Mouse (Mus musculus) lung, postnatal 4 days (tissue): ENCODE measurements around the gene Syt14.

Source experiments
- DNase-seq, 2 experiments: peaks; one replicate each; pipeline ENCODE4 v3.0.0; 2021

Syt14 gene

DNA sequence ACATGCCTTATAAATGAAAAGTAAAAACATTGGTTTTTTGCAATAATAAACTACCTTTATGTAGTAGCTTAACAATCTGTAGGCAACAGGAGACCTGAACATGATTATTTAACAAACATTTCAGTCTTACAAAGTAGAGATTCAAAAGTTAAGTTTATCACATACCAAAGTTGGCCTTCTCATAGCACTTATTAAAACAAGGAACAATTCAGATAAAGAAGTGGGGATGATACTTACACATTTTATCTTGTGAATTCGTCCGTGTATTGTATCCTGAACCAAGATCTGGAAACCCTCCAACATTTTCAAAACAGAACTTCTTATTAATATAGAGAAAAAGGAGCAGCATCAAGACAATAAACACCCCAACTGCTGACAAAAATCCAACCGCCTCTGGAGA, 49.1 kb downstream of the Syt14 start:
- no peak for DNase-seq

GRCm38 (mm10) chr1:192984333-192984732, 51.2 kb downstream of the Syt14 start:
- DNase-seq = no peak

GRCm38 (mm10) chr1:192981658-192982057, 53.9 kb downstream of the Syt14 start:
- DNase-seq = no peak

GRCm38 (mm10) chr1:192981120-192981519, 54.5 kb downstream of the Syt14 start:
- DNase-seq = no peak

DNA sequence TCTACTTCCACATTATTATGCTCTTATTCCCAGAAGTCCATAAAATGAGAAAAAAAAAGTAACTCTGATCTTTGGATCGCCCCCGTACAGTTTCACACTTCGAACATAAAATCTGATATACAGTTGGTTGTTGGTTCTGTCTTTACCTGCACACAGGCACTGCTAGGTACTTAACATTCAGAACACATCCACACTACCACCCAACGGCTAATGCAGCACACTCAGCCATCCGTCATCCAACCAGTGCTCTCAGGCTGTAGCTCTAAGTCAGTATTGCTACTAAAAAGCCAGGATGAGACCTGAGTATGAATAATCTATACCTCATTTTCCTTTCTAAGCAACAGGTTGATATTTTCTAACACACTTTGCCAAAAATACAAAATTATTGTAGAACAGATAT, 73.3 kb downstream of the Syt14 start:
- no peak for DNase-seq

DNA sequence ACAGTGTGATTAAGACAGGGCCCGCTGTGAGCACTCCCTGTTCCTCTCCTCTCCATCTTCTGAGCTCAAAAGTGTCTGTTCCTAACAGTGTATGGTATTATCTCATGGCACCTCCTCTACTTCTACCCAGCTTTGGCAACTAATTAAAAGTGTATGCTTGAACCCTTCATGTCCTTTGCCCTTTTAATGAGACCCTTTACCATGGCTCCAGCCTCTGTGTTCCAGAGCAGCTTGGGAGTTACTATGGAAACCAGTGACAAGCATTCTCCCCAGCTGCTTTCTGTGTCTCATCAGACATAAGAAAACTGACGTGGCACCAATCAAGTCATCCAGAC, 87.8 kb downstream of the Syt14 start:
- no peak for DNase-seq

DNA sequence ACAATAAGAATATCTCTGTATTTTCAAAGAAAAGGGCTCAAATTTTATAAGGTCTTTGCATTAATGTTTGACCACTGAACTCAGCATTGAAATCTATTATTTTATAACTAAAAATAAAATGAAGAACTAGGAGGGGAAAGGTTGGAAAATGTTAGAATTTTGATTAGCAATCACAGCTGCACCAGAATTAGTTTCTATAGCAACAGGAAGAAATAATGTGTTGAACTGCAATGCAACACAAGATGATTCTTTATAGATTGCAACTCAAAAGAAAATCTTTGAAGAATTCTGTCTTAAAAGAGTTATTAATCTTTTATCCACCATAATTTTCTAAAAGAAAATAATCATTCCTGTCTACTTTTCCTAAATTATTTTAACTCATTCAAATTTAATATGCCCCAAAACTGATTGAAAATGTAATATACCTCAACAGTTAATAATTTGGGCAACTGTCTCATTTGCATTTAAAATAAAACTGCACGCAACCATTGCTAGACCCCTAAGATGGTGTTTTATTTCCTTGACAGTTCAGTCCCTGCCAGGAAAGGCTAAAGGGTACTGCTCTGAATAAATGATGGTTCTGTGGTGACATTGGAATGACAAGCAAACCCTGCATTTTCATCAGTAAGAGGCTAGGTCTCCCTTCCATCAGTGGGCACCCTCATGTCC, 88.3 kb downstream of the Syt14 start:
- DNase-seq = no peak

GRCm38 (mm10) chr1:192939033-192939432, 96.5 kb downstream of the Syt14 start:
- no peak for DNase-seq

GRCm38 (mm10) chr1:192937956-192938355, 97.6 kb downstream of the Syt14 start:
- DNase-seq = no peak

DNA sequence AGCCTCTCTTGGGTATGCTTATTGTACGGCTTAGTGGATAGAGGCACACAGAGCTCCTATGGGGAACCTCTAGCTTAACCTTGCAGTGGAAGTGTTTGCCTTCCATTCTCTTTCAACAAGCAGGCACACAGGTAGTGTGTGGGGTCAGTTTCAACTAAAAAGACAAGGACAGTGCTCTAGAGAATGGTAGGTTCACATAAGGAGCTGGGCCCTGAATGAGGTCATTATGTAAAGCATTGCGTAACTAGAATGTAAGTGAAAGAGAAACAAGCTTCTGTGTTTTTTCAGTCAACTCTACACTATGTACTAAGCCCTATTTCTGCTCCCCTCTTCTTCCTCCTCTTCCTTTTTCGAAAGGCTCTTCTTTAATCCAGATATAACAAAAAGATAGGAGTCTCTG, 103.8 kb downstream of the Syt14 start:
- no peak for DNase-seq

DNA sequence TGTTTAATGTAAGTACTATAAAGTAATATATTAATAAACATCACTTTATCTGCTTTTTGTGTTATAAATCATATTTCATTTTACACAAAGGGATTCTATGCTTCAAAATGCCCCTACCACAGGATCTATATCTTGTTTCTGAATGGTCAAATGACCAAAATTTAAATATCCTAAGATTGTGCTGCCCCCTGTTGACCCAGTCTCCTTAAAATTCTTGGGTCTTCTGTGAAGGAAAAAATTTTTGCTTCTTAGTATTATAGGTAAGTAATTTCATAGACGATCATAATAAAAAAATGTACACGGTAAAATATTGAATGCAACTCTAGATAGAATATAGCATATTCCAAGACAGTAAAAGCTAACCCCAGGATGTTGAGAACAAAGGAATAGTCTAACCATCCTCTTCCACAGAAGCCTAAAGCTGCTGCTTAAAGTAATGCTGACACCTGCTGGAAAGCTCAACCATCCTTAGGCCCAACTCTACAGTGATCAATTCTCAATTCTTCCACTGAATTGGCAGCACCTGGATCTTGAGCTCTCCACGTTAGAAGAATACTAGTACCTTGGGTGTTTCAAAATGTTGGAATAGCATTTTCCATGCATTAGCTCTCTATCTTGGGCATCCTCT, 123.4 kb downstream of the Syt14 start:
- DNase-seq = peak in 1 of 2 experiments; percentile 16

GRCm38 (mm10) chr1:192901516-192901915, 134.1 kb downstream of the Syt14 start:
- DNase-seq = no peak

GRCm38 (mm10) chr1:192900913-192901312, 134.7 kb downstream of the Syt14 start:
- DNase-seq = no peak

DNA sequence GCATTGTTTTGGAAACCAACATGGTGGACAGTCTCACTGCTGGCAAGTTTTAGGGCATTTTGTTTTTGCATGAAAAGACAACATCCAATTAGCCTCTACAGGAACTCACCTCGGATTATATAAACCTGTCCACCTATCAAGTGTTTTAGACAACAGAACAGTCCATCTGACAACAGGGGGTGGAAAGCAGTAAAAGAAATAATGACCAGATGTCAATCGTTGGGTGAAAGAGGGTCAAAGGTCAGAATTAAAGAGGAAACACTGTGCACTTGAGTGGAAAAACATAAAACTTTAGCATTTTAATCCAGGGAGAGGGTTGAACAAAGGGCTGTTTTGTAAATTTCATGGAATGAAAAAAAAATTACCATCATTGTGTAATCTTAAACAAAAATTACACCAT, 136.8 kb downstream of the Syt14 start:
- no peak for DNase-seq

DNA sequence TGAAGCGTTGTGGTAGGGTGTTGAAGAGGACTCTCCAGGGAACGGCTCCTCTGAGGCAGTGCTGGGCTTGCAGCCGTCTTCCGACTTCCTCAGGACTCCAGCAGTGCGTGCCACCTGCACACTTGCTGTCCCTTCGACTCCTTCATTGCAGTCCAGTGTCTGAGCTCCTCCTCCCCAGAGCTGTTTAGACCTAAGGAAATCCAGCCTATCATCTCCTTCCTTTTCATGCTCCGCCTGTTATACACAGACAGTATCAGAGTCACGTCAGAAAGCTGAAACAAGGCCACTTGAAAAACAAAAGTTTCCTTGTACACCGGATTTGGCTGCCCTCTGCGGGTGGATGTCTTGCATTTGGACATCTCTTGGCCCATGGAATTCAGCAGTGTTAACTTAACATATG, 138.4 kb downstream of the Syt14 start:
- peak in 1 of 2 experiments; percentile 6 for DNase-seq

- DNase-seq = no peak
These were observed 139.5 kb downstream of the Syt14 start for GRCm38 (mm10) chr1:192896076-192896475.

GRCm38 (mm10) chr1:192890716-192891115, 144.9 kb downstream of the Syt14 start:
- DNase-seq = no peak

- DNase-seq = no peak
These were observed 152.8 kb downstream of the Syt14 start for GRCm38 (mm10) chr1:192882617-192883295.

GRCm38 (mm10) chr1:192880130-192880529, 155.4 kb downstream of the Syt14 start:
- no peak for DNase-seq

DNA sequence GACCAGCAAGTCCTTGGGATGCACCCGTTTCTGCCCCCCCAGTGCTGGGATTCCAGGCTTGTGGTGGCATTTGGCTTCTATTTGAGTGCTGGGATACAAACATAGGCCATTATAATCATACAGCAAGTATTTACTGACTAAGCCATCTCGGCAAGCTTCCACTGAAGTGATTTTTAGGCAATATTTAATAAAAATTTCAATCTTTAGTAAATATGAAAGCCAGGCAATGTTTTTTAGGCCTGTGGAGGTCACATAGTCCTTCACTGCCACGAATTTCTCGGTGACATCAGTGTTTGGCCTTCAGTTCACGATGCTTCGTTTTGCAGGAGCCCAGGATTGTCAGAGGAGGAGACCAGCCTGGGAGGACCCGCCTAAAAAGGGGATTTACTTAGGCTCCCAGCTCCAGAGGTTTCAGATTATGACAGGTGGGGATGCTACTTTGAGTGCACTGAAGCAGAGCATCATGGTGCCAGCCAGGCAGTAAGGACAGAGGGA, 156.4 kb downstream of the Syt14 start:
- DNase-seq = no peak

- no peak for DNase-seq
These were observed 162.7 kb downstream of the Syt14 start for GRCm38 (mm10) chr1:192872841-192873240.

GRCm38 (mm10) chr1:192869761-192870160, 165.8 kb downstream of the Syt14 start:
- no peak for DNase-seq

DNA sequence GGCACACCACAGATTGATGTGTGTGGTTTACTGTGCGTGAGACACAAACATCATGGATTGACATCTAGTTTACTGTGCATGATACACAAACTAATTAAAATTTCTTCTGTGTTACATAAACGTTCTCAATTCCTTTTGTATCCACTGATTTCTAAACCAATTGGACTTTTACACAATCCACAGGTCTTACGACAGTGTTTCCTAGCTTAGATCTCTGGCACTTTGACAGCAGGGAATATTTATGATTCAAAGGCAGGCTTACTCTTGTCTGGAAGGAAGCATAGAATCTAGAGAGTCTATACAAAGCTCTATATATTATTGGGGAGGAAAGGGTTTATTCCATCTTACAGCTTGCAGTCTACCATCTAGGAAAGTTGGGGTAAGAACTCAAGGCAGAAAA, 171.1 kb downstream of the Syt14 start:
- DNase-seq = no peak

DNA sequence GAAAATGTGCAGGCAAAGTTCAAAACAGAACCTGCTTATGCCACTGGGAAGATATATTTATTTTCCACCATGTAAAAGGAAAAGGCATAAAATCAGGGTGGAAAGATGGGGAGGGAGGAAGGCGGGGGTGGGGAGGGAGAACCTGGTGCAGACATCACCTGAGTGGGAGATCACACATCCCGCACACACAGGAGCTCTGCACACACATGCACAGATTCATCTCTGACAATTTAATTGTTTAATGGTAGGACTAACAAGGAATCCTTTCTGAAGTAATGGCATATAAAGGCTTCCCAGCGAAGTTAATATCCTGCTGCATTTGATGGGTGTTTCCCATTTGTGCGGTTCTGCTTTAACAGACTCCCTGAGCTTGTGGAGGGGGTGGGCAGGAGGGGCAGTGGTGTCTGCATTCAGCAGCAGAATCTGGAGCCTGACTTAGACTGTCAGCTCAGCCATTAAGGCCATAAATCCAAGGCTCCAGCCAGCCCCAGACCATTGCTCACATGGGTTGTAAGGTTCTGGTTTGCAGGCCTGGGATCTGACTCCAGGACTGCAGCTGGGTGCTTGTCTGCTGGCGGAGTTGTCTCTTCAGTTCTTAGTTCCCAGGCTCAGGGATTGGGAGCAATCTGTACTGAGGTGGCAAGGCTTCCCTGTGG, 174.1 kb downstream of the Syt14 start:
- no peak for DNase-seq
